Mouse (Mus musculus): ENCODE measurements around the gene Gm20425.
A peak's percentile ranks its signal among the peaks of the same experiment; 100 is the strongest.

Gene Gm20425

GRCm38 (mm10) chr9:103153286-103153685 lies 76.8 kb downstream of the Gm20425 start:
- DNase-seq (ENCODE audit: low spot score) = no peak

GRCm38 (mm10) chr9:103149074-103149799 lies 80.9 kb downstream of the Gm20425 start:
- DNase-seq (ENCODE audit: low spot score) = no peak

- DNase-seq (ENCODE audit: low spot score) = no peak
Measured at GRCm38 (mm10) chr9:103147103-103147502, 83.0 kb downstream of the Gm20425 start.

GRCm38 (mm10) chr9:103146703-103147102 lies 83.4 kb downstream of the Gm20425 start:
- peak; percentile 22 for DNase-seq (ENCODE audit: low spot score)

- no peak for DNase-seq (ENCODE audit: low spot score)
Measured at GRCm38 (mm10) chr9:103146257-103146656, 83.8 kb downstream of the Gm20425 start.

- no peak for DNase-seq (ENCODE audit: low spot score)
Measured at GRCm38 (mm10) chr9:103145351-103145750, 84.8 kb downstream of the Gm20425 start.

- DNase-seq (ENCODE audit: low spot score) = no peak
Measured at GRCm38 (mm10) chr9:103143881-103144280, 86.2 kb downstream of the Gm20425 start.

- no peak for DNase-seq (ENCODE audit: low spot score)
Measured at GRCm38 (mm10) chr9:103141266-103141665, 88.8 kb downstream of the Gm20425 start.

GRCm38 (mm10) chr9:103140384-103140783 lies 89.7 kb downstream of the Gm20425 start:
- no peak for DNase-seq (ENCODE audit: low spot score)

Measured in layer of hippocampus, adult 9-10 months (tissue).